Mouse (Mus musculus) lung, adult 18-20 months (tissue): ENCODE measurements around the gene Lrrc31.

Experiments
- DNase-seq, 2 experiments: peaks; one replicate each; pipeline ENCODE4 v3.0.0; 2022; ENCODE audit warnings: mixed read lengths in 2 of 2

Lrrc31 gene

GRCm38 (mm10) chr3:30687216-30687615 lies 12.4 kb downstream of the Lrrc31 start:
- DNase-seq = no peak

GRCm38 (mm10) chr3:30683190-30683589 lies 16.5 kb downstream of the Lrrc31 start:
- no peak for DNase-seq

GRCm38 (mm10) chr3:30658486-30658885 lies 41.2 kb downstream of the Lrrc31 start:
- DNase-seq = no peak

- no peak for DNase-seq
Observed at GRCm38 (mm10) chr3:30655937-30656336, 43.7 kb downstream of the Lrrc31 start.

GRCm38 (mm10) chr3:30650062-30650841 lies 49.4 kb downstream of the Lrrc31 start:
- DNase-seq = peak; percentile 19 to 40

GRCm38 (mm10) chr3:30648466-30648865 lies 51.2 kb downstream of the Lrrc31 start:
- no peak for DNase-seq

- DNase-seq = peak; percentile 37 to 67
Observed at GRCm38 (mm10) chr3:30647440-30648090, 52.1 kb downstream of the Lrrc31 start, which contains the start of gene Lrrc34. Gene Lrrc34 (minus strand): TSS chr3:30647869.

- no peak for DNase-seq
Observed at GRCm38 (mm10) chr3:30646761-30647160, 52.9 kb downstream of the Lrrc31 start.

GRCm38 (mm10) chr3:30644207-30644606 lies 55.4 kb downstream of the Lrrc31 start, which contains the start of gene Lrriq4:
Gene Lrriq4 (plus strand): TSS chr3:30644507.
- DNase-seq = no peak

- no peak for DNase-seq
Observed at GRCm38 (mm10) chr3:30635629-30636028, 64.0 kb downstream of the Lrrc31 start.

- no peak for DNase-seq
Observed at GRCm38 (mm10) chr3:30633681-30634080, 66.0 kb downstream of the Lrrc31 start.
